Mouse (Mus musculus) embryonic facial prominence, embryonic 11.5 days (tissue): ENCODE measurements around the gene Lbp. TPM values are rescaled to one million over a fixed set of nuclear protein-coding genes. Genes with fewer than 3 reads are reported as not detected.

ENCODE experiments used
- ATAC-seq: fragments of 200-750 bp; cut with Nextera tagmentation; replicated peaks from 2 replicates; pipeline ENCODE4 v1.8.0; 2017; ENCODE audit warnings: low read depth; ENCODE audit not compliant: insufficient number of reproducible peaks, low FRiP score, low TSS enrichment
- DNase-seq: peaks from one replicate; pipeline ENCODE4 v3.0.0-alpha.2; 2015; ENCODE audit warnings: low spot score
- H3K27ac ChIP-seq: fragments of 300-500 bp; sonication (generic); replicated peaks from 2 replicates; pipeline ENCODE4 v1.5.1; 2014; ENCODE audit warnings: mild to moderate bottlenecking, low read depth, low read length, control low read depth
- H3K27me3 ChIP-seq: fragments of 300-500 bp; sonication (generic); 2 replicates; pipeline ENCODE4 v1.6.1; 2014; ENCODE audit warnings: mild to moderate bottlenecking, low read length, moderate library complexity, mixed read lengths; ENCODE audit not compliant: control insufficient read depth, insufficient read depth
- H3K36me3 ChIP-seq: fragments of 300-500 bp; sonication (generic); replicated peaks from 2 replicates; pipeline ENCODE4 v1.6.1; 2014; ENCODE audit warnings: low read depth, mild to moderate bottlenecking, low read length, moderate library complexity, mixed read lengths; ENCODE audit not compliant: control insufficient read depth, insufficient read depth
- H3K4me1 ChIP-seq: fragments of 300-500 bp; sonication (generic); 2 replicates; pipeline ENCODE4 v1.6.1; 2014; ENCODE audit warnings: low read length, mixed read lengths; ENCODE audit not compliant: control insufficient read depth, insufficient read depth
- H3K4me2 ChIP-seq: fragments of 300-500 bp; sonication (generic); 2 replicates; pipeline ENCODE4 v1.6.1; 2014; ENCODE audit warnings: low read depth, mild to moderate bottlenecking, control low read depth, low read length, moderate library complexity
- H3K4me3 ChIP-seq: fragments of 300-500 bp; sonication (generic); 2 replicates; pipeline ENCODE4 v1.5.1; 2014; ENCODE audit warnings: low read depth, low read length, control low read depth
- H3K9ac ChIP-seq: fragments of 300-500 bp; sonication (generic); replicated peaks from 2 replicates; pipeline ENCODE4 v1.6.1; 2014; ENCODE audit warnings: mild to moderate bottlenecking, control low read depth, low read length
- H3K9me3 ChIP-seq: fragments of 300-500 bp; sonication (generic); replicated peaks from 2 replicates; pipeline ENCODE4 v1.6.1; 2016; ENCODE audit warnings: mild to moderate bottlenecking, low read length, inconsistent platforms, mixed read lengths; ENCODE audit not compliant: control insufficient read depth
- WGBS: fragments of 180-500 bp; shearing (Covaris S2); extraction: QIAGEN DNeasy Blood & Tissue Kit; methylation state at CpG from one replicate; pipeline ENCODE4 v1.1.7; 2014; 5-methylcytosine and 5-hydroxymethylcytosine counted together
- polyA plus RNA-seq: library from polyadenylated mRNA; unstranded; fragments of >200 nt; fragmentation: Nextera tagmentation; extraction: Ambion mirVana; gene quantifications from 2 replicates; pipeline ENCODE4 v1.2.1, GENCODE M21; 2014

Lbp gene
- polyA plus RNA-seq, 1 experiment from 2014 or later, result 3.8 TPM

DNA sequence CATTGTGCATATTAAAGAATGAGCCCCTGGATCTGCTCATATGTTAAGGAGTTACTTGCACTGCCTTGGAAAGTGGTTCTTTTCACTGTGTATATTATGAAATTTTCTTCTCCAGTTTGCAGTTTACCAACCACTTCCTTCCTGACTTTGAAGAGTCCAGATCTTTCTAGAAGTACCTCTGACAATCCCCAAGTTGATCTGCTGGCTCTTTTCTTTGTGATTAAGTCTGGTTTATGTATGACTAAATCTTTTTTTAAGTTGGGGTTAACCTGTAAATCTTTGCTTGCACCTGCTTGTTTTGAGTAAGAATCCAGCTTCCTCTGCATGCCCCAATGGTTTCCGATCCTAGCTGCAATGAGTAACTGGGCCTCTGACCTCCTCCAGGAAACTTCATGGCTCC lies 6.8 kb downstream of the Lbp start:
- no peaks in the 10 kb centered on the region for H3K9me3 ChIP-seq
- H3K4me1 ChIP-seq, result no peaks in the 10 kb centered on the region
- H3K36me3 ChIP-seq, result no peaks in the 10 kb centered on the region
- ATAC-seq, result no peak
- H3K27me3 ChIP-seq, result no peaks in the 10 kb centered on the region
- H3K4me2 ChIP-seq, result no peak overlapping the region
- H3K4me3 ChIP-seq, result no peak overlapping the region
- no peak overlapping the region for H3K9ac ChIP-seq
- DNase-seq, result no peak
- WGBS, result 56% methylated on average over 1 of the region's 1 CpGs
- H3K27ac ChIP-seq, result no peak overlapping the region

DNA sequence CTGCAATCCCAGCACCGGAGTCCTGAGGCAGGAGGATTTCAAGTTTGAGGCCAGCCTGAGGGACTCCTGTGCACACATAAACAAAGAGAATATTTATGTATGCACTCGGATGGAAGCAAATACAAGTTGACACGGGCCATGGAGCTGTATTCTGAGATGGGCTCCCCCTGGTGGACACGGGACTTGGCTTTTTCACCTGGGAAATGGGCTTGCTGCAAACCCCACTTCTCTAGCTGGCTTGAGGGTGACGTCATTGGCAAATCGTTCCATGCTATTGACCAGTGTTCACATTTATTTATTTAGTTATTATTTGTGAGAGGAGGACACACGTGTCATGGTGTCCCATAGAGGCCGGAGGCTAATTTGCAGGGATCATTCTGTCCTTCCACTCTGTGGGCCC lies 10.1 kb downstream of the Lbp start:
- no peak overlapping the region for H3K4me2 ChIP-seq

DNA sequence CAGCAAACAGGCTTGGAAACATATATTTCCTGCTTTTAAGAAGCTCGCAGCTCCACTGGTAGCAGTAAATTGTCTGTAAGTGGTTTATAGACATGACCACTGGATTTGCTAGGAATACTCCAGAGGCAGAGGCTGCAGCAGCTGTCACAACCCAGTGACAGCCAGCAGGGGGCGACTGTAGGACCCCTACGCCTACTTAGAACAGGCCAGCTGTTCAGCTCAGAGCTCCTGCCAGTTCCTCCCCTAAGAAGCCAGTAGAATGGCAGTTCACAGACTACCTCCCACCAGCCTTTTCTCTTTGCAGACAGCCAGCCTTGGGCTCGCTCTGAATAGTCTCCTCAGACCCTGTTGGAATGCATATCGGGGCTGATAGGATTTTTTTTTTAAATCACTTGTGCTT lies 10.7 kb downstream of the Lbp start:
- Histone ChIP-seq H3K9me3 (no peaks in the 10 kb centered on the region), H3K9ac (no peak overlapping the region), H3K4me3 (no peak overlapping the region), H3K4me1 (no peaks in the 10 kb centered on the region), H3K27me3 (no peaks in the 10 kb centered on the region), H3K4me2 (no peak overlapping the region), H3K27ac (no peak overlapping the region), H3K36me3 (no peaks in the 10 kb centered on the region)
- 18% methylated on average over 5 of the region's 5 CpGs for WGBS
- peak; percentile 72 for DNase-seq
- peak; percentile 62; the same call in 1 of the 2 replicates for ATAC-seq

More for the DNA sequence above, 10.1 kb downstream of the Lbp start:
- H3K27me3 ChIP-seq, result no peaks in the 10 kb centered on the region
- H3K9me3 ChIP-seq, result no peaks in the 10 kb centered on the region
- no peak overlapping the region for H3K27ac ChIP-seq
- no peak overlapping the region for H3K9ac ChIP-seq
- no peaks in the 10 kb centered on the region for H3K36me3 ChIP-seq
- WGBS, result 68% methylated on average over 8 of the region's 8 CpGs
- ATAC-seq, result no peak
- no peak overlapping the region for H3K4me3 ChIP-seq
- H3K4me1 ChIP-seq, result no peaks in the 10 kb centered on the region
- DNase-seq, result no peak

DNA sequence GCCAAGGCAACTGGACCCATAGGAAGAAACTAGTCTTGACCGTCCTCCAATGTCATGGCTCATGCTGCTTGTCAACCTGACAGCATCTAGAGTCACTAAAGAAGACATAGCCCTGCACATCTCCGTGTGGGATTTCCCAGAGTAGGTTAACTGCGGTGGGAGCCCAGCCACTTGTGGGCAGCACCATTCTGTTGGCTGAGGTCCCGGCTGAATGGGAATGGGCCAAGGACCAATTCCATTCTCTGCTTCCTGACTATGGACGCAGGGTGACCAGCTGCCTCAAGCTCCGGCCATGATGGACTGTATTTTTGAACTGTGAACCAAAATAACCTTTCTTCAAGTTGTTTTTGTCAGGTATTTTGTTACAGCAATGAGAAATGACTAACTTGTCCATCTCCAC lies 15.3 kb downstream of the Lbp start:
- WGBS, result 92% methylated on average over 6 of the region's 6 CpGs
- Histone ChIP-seq H3K9me3 (no peaks in the 10 kb centered on the region), H3K9ac (no peak overlapping the region), H3K4me3 (no peak overlapping the region), H3K27me3 (no peaks in the 10 kb centered on the region), H3K4me1 (no peaks in the 10 kb centered on the region), H3K36me3 (no peaks in the 10 kb centered on the region), H3K27ac (no peak overlapping the region), H3K4me2 (no peak overlapping the region)
- DNase-seq (no peak), ATAC-seq (no peak)

DNA sequence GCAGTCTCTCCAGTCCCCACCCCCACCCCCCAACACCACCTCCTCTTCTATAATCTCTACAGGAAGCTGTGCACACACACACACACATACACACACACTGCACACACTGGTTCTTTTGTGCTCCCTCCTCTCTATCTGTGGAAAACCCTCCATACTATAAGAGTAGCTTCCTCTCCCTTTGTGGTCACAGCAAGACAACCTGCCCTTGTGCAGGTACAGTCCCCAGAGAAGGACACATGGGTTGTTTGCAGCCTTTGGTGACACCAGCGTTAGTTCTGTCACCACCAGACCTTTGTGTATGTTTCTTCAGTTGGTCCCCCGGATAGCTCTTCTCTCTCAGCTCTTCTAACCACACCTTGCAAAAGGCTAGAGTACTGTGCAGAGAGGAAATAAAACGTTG lies 16.6 kb downstream of the Lbp start:
- ATAC-seq (no peak), DNase-seq (no peak)
- WGBS, result 75% methylated on average over 3 of the region's 3 CpGs

DNA sequence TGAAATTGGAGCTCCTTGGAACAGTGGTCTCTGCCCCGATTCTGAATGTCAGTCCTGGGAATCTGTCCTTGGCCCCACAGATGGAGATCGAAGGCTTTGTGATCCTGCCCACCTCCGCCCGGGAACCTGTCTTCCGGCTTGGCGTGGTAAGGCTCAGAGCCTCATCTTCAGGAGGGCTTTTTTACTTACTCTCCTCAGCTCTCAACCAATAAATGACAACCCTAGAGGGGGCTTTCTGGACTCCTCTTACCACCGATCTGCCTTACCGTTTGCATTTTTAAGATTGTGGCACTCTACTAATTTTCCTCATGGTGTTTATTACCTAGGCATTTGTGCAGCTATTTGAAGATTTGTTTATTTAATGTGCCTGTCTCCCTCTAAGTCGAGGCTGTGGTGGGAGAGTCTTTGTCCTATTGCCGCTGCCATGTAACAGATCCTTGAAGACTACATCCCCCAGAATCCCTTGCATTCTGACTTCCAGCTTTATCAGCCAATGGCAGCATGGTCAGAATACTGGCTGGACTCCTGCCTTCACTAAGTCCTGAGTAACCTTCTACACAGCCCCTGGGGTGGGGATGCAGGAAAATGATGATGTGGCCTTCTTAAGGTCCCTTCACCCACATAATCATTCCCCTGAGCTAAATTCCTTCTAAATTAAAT lies 18.4 kb downstream of the Lbp start:
- Histone ChIP-seq H3K36me3 (no peaks in the 10 kb centered on the region), H3K27ac (no peak overlapping the region), H3K27me3 (no peaks in the 10 kb centered on the region), H3K9ac (no peak overlapping the region), H3K4me3 (no peak overlapping the region), H3K4me1 (no peaks in the 10 kb centered on the region), H3K4me2 (no peak overlapping the region), H3K9me3 (no peaks in the 10 kb centered on the region)
- peak; percentile 64; the same call in 1 of the 2 replicates for ATAC-seq
- peak; percentile 78 for DNase-seq
- WGBS, result 64% methylated on average over 10 of the region's 10 CpGs

More for the DNA sequence above, 16.6 kb downstream of the Lbp start:
- Histone ChIP-seq H3K9ac (no peak overlapping the region), H3K27me3 (no peaks in the 10 kb centered on the region), H3K36me3 (no peaks in the 10 kb centered on the region), H3K4me1 (no peaks in the 10 kb centered on the region), H3K9me3 (no peaks in the 10 kb centered on the region), H3K4me2 (no peak overlapping the region), H3K27ac (no peak overlapping the region), H3K4me3 (no peak overlapping the region)

DNA sequence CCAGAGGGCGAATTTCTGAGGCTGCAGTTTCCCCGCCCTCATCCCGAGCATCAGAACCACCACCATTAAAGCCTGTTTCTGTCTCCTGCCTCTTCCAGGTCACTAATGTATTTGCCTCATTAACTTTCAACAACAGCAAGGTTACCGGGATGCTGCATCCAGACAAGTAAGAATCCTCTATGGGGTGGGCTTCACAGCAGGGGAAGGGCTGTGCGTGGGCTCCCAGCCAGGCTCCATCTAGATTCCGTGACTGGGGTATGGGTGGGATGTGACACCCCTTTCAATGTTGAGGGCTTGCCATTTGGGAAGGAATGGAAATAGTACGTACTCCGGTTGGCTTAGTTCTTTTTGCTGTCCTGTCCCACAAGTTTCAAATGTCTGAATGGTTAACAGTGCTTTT lies 19.3 kb downstream of the Lbp start:
- H3K4me1 ChIP-seq, result no peaks in the 10 kb centered on the region
- no peak for ATAC-seq
- H3K27ac ChIP-seq, result no peak overlapping the region
- H3K36me3 ChIP-seq, result no peaks in the 10 kb centered on the region
- no peak overlapping the region for H3K4me2 ChIP-seq
- no peak overlapping the region for H3K4me3 ChIP-seq
- no peak overlapping the region for H3K9ac ChIP-seq
- no peaks in the 10 kb centered on the region for H3K9me3 ChIP-seq
- H3K27me3 ChIP-seq, result no peaks in the 10 kb centered on the region
- no peak for DNase-seq
- WGBS, result 83% methylated on average over 8 of the region's 8 CpGs

DNA sequence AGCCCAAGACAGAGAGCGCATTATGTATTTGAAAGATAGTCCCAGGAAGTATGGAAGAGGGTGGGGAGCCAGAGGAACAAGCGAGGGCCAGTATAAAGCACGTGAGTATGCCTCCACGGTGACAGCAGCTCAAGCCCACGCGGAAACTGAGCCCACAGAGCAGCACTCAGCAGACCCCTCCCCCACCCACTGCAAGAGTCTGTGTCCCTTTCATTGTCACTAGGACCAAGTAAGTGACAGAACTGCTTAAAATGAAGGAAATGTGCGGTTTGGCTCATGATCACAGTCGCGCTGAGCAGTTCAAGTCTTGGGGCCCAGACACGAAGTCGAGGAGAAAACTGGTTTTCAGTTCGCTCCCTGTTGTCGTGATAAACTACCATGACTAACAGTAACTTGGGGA lies 28.1 kb downstream of the Lbp start:
- ATAC-seq (no peak), DNase-seq (no peak)
- Histone ChIP-seq H3K4me2 (no peak overlapping the region), H3K9ac (no peak overlapping the region), H3K27ac (no peak overlapping the region), H3K9me3 (no peaks in the 10 kb centered on the region), H3K4me1 (no peaks in the 10 kb centered on the region), H3K36me3 (no peaks in the 10 kb centered on the region), H3K27me3 (no peaks in the 10 kb centered on the region), H3K4me3 (no peak overlapping the region)
- WGBS, result 88% methylated on average over 13 of the region's 13 CpGs
